Mouse (Mus musculus) ovary, adult 2 months (tissue): Measurements from ENCODE around the gene G6pdx. TPM values are rescaled to one million over a fixed set of nuclear protein-coding genes. Genes with fewer than 3 reads are reported as not detected.

Experiments used
- polyA plus RNA-seq: library from polyadenylated mRNA; depleted of rRNA; stranded (reverse); fragments of >200 nt; gene quantifications from 2 replicates; pipeline ENCODE4 v1.2.3, GENCODE M21; 2012; rRNA removed

G6pdx gene
- polyA plus RNA-seq, result 55.0 and 66.7 TPM in 2 replicates

GRCm38 (mm10) chrX:74428826-74429276, at the start of gene G6pdx:
Gene G6pdx, minus strand, starts transcription at chrX:74429194.

DNA sequence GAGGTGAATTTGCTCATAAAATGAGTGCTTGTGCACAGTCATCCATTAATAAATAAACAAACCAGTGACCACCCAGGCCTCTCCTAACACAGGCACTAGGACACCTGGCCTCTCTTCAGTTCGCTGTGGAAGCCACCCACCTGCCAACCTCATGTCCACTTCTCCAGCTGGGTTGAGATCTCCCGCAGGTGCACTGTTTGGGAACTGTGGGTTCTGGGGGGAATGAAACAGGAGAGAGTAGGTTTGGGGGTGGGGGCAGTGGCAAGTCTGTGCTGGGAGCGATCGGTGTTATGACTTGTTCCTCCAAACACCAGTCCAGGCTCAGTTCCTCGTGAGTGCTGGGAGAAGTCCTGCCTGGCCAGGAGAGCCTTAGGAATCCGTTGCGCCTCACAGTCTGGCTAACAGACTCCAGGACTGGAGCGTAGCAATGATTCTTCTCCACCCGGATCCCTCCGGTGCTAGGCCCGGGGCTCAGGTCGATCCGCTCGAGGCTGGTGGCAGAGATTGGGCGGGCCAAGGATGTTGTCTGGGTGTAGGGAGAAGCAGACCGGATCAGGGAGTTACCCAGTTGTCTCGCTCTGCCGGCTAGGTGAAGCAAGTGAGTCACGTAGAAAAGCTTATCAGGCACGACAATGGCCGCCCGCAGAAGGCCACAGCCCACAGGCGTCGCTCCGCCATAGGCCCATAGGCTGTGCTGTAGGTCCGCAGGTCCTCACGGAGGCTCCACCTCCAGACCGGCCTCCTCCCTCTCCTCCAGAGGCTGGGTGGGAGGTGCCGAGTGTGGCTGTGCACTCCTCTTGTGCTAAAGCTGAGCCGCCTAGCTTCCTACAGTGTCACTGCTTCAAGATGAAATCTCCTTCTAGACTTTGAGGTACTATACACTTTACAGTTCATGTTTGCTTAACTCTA, 36.2 kb downstream of the G6pdx start, which contains the start of the genes Fam3a and Ikbkg:
Gene Fam3a (minus strand): TSS at position 738 of the 909 bp plus-strand sequence.
Gene Ikbkg (plus strand): TSS at position 756 of the 909 bp plus-strand sequence.

GRCm38 (mm10) chrX:74372888-74373549, 56.0 kb downstream of the G6pdx start, which contains the start of the genes Ubl4a and Slc10a3:
Gene Ubl4a, minus strand, starts transcription at chrX:74373218.
Gene Slc10a3, minus strand, starts transcription at chrX:74373349.

Other genes starting within 250 kb of the G6pdx start
- 1,320 and 1,493 TPM in 2 replicates for gene Flna, start 179.4 kb downstream of the G6pdx start, polyA plus RNA-seq
- gene Emd, start 174.5 kb downstream of the G6pdx start, polyA plus RNA-seq, result 98.6 and 99.3 TPM in 2 replicates
- 2,034 and 2,389 TPM in 2 replicates for gene Rpl10, start 158.4 kb downstream of the G6pdx start, polyA plus RNA-seq
- 142 and 175 TPM in 2 replicates for gene Taz, start 147.3 kb downstream of the G6pdx start, polyA plus RNA-seq
- gene Dnase1l1, start 146.9 kb downstream of the G6pdx start, polyA plus RNA-seq, result 12.3 and 16.7 TPM in 2 replicates
- 496 and 534 TPM in 2 replicates for gene Atp6ap1, start 132.1 kb downstream of the G6pdx start, polyA plus RNA-seq
- 168 and 233 TPM in 2 replicates for gene Gdi1, start 124.2 kb downstream of the G6pdx start, polyA plus RNA-seq
- gene Fam50a, start 116.2 kb downstream of the G6pdx start, polyA plus RNA-seq, result 21.1 and 32.9 TPM in 2 replicates
- gene Plxna3, start 100.1 kb downstream of the G6pdx start, polyA plus RNA-seq, result 52.6 and 54.4 TPM in 2 replicates
- gene Lage3, start 75.6 kb downstream of the G6pdx start, polyA plus RNA-seq, result 35.4 and 57.3 TPM in 2 replicates
- gene Ubl4a, start 56.0 kb downstream of the G6pdx start, polyA plus RNA-seq, result 41.1 and 49.1 TPM in 2 replicates
- gene Slc10a3, start 55.8 kb downstream of the G6pdx start, polyA plus RNA-seq, result 28.8 and 36.6 TPM in 2 replicates
- gene Fam3a, start 35.9 kb downstream of the G6pdx start, polyA plus RNA-seq, result 44.5 and 55.3 TPM in 2 replicates
- gene Ikbkg, start 35.9 kb downstream of the G6pdx start, polyA plus RNA-seq, result 19.2 and 26.4 TPM in 2 replicates
- gene Gm6880, start 52.2 kb upstream of the G6pdx start, polyA plus RNA-seq, result not detected in 2 replicates
- not detected in 2 replicates for gene Olfr1326-ps1, start 145.7 kb upstream of the G6pdx start, polyA plus RNA-seq
- gene Olfr1325, start 163.5 kb upstream of the G6pdx start, polyA plus RNA-seq, result not detected in 2 replicates
- gene Gm5640, start 216.4 kb upstream of the G6pdx start, polyA plus RNA-seq, result not detected in 2 replicates